Mouse (Mus musculus) megakaryocyte progenitor cell, adult 5-6 weeks (primary cell): Measurements from ENCODE around the gene Fam83b. TPM values are rescaled to one million over a fixed set of nuclear protein-coding genes. Genes with fewer than 3 reads are reported as not detected.

Source experiments
- ATAC-seq: replicated peaks from 2 replicates; pipeline ENCODE4 v1.8.0; 2016; ENCODE audit warnings: mild to moderate bottlenecking, moderate TSS enrichment, inconsistent platforms; ENCODE audit not compliant: poor library complexity
- total RNA-seq, 2 experiments: library from RNA; stranded (forward) in 1 of 2; stranded (reverse) in 1 of 2; fragments of 157-497, 149-512 nt in 1 of 2; fragments of 200-1000 nt in 1 of 2; gene quantifications; 2 replicates each; pipeline versions ENCODE4 v1.2.3 to v1.2.4; 2015 to 2017

The Fam83b gene
- total RNA-seq, 2 experiments from 2014 or later, result not detected

GRCm38 (mm10) chr9:76523075-76523474 lies 43.8 kb downstream of the Fam83b start:
- ATAC-seq, result 0 out of 2 replicates have a peak, but pooled peaks have one; percentile 44

DNA sequence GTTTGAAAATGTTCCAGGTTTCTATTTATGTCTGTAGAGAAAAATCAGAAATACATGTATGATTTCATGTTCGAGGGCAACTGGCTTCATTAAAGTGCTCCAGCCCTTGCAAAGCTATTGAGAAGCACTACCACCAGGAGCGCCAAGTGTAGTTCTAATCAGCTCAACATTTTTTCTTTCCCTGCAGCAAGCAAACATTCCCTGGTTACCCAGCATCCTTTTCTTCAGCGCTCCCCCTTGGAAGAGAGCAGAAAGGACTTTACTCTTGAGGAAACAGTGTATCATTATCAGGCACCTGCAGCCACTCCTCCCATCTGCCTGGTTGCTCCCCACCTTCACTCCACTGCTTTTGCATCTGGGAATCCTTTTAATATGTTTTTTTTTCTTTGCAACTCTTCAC lies 45.3 kb downstream of the Fam83b start:
- ATAC-seq, result no peak

- no peak for ATAC-seq
Observed at GRCm38 (mm10) chr9:76518665-76519064, 48.3 kb downstream of the Fam83b start.

GRCm38 (mm10) chr9:76505650-76506049 lies 61.3 kb downstream of the Fam83b start:
- ATAC-seq, result no peak

- ATAC-seq, result no peak
Observed at GRCm38 (mm10) chr9:76489737-76490136, 77.2 kb downstream of the Fam83b start.

GRCm38 (mm10) chr9:76480088-76480487 lies 86.8 kb downstream of the Fam83b start:
- ATAC-seq, result peak; percentile 71

GRCm38 (mm10) chr9:76469500-76469899 lies 97.4 kb downstream of the Fam83b start:
- ATAC-seq, result no peak

GRCm38 (mm10) chr9:76461547-76461946 lies 105.4 kb downstream of the Fam83b start:
- ATAC-seq, result no peak

DNA sequence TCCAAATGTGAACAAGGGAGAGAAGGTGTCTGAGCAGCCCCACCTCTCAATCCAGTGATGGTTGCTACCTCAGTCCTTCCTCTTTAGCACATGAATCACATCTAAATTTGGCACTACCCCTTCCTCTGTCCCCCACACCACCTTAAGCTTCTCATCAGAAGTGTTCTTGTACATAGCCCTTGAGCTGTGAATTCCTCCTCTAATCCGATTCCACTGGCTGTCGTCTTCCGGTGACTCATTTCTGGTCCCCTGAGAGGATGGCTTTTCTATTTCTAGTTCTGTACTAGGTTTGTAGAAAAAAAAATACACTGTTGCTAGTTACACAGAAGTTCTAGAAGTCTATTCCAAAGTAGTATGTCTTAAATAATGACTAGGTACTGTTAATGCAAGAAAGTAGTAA lies 111.2 kb downstream of the Fam83b start:
- no peak for ATAC-seq

Other genes with a start within 250 kb of the Fam83b start
- not detected in 2 replicates for gene Hcrtr2, start 243.3 kb downstream of the Fam83b start, total RNA-seq (2015)
- not detected in 2 replicates for gene Hcrtr2, start 243.3 kb downstream of the Fam83b start, total RNA-seq (2017)